Mouse (Mus musculus) C2C12 (cell line): ENCODE measurements around the gene Trio. TPM values are rescaled to one million over a fixed set of nuclear protein-coding genes. Genes with fewer than 3 reads are reported as not detected.

Experiments used
- H3K27me3 ChIP-seq: one replicate; pipeline ENCODE4 v1.6.1; 2011; ENCODE audit not compliant: control insufficient read depth, insufficient read depth, insufficient read length
- H3K36me3 ChIP-seq: one replicate; pipeline ENCODE4 v1.6.1; 2011; ENCODE audit not compliant: control insufficient read depth, insufficient read depth
- H3K4me3 ChIP-seq: one replicate; pipeline ENCODE4 v1.5.1; 2011; ENCODE audit warnings: mild to moderate bottlenecking, control low read depth; ENCODE audit not compliant: poor library complexity, insufficient read depth, severe bottlenecking
- H3K79me2 ChIP-seq: one replicate; pipeline ENCODE4 v1.6.1; 2011; ENCODE audit not compliant: control insufficient read depth, insufficient read depth
- H3K79me3 ChIP-seq: one replicate; pipeline ENCODE4 v1.6.1; 2011; ENCODE audit warnings: low read depth, control low read depth
- H3ac ChIP-seq: one replicate; pipeline ENCODE3; 2011; ENCODE audit warnings: low read depth; ENCODE audit not compliant: control insufficient read depth, insufficient read length
- CEBPB ChIP-seq: IDR thresholded peaks from one replicate; pipeline ENCODE4 v1.6.1; 2011; ENCODE audit warnings: low read depth, mild to moderate bottlenecking, control low read depth, moderate library complexity
- CTCF ChIP-seq: IDR thresholded peaks from one replicate; pipeline ENCODE4 v1.5.1; 2011; ENCODE audit not compliant: control insufficient read depth, insufficient read depth, insufficient read length
- FOSL1 ChIP-seq: IDR thresholded peaks from one replicate; pipeline ENCODE4 v1.8.0; 2011; ENCODE audit warnings: mild to moderate bottlenecking, low read length; ENCODE audit not compliant: poor library complexity, insufficient read depth, severe bottlenecking
- MAX ChIP-seq: IDR thresholded peaks from one replicate; pipeline ENCODE4 v1.6.1; 2011; ENCODE audit warnings: mild to moderate bottlenecking, control low read depth
- MYOD1 ChIP-seq: IDR thresholded peaks from one replicate; pipeline ENCODE4 v1.6.1; 2011; ENCODE audit warnings: low read depth; ENCODE audit not compliant: control insufficient read depth, insufficient read length
- MYOG ChIP-seq: IDR thresholded peaks from one replicate; pipeline ENCODE4 v1.6.1; 2011; ENCODE audit not compliant: control insufficient read depth, insufficient read length; ENCODE audit errors: extremely low read depth
- USF1 ChIP-seq: IDR thresholded peaks from one replicate; pipeline ENCODE4 v1.6.1; 2011; ENCODE audit warnings: low read depth, mild to moderate bottlenecking, control low read depth, moderate library complexity
- polyA plus RNA-seq: library from polyadenylated mRNA; unstranded; fragments of >200 nt; fragmentation: generic; extraction: Trizol; gene quantifications from one replicate; pipeline ENCODE4 v1.2.1, GENCODE M21; 2012; ENCODE audit warnings: missing spikeins

Gene Trio
- polyA plus RNA-seq, 1 experiment = 26.2 TPM

- no peak overlapping the region for H3ac ChIP-seq
- H3K36me3 ChIP-seq = peaks cover 17% of the 10 kb centered on the region
- no peaks in the 10 kb centered on the region for H3K27me3 ChIP-seq
- no peak for TF ChIP-seq FOSL1
- no peak for TF ChIP-seq CTCF
- no peak for TF ChIP-seq MYOD1
- no peak for TF ChIP-seq USF1
- no peak for TF ChIP-seq CEBPB
- TF ChIP-seq MAX = no peak
- no peak for TF ChIP-seq MYOG
- peaks cover 100% of the 10 kb centered on the region for H3K79me2 ChIP-seq
- H3K79me3 ChIP-seq = peaks cover 100% of the 10 kb centered on the region
- H3K4me3 ChIP-seq = no peak overlapping the region
Observed at GRCm38 (mm10) chr15:27957867-27958266, 67.8 kb downstream of the Trio start.

- no peak for TF ChIP-seq MYOG
- no peak for TF ChIP-seq USF1
- TF ChIP-seq MYOD1 = no peak
- TF ChIP-seq MAX = no peak
- TF ChIP-seq CEBPB = no peak
- no peak for TF ChIP-seq FOSL1
- no peak for TF ChIP-seq CTCF
- no peaks in the 10 kb centered on the region for H3K27me3 ChIP-seq
- peaks cover 17% of the 10 kb centered on the region for H3K36me3 ChIP-seq
- peaks cover 100% of the 10 kb centered on the region for H3K79me2 ChIP-seq
- no peak overlapping the region for H3ac ChIP-seq
- peaks cover 100% of the 10 kb centered on the region for H3K79me3 ChIP-seq
- no peak overlapping the region for H3K4me3 ChIP-seq
Observed at GRCm38 (mm10) chr15:27955614-27956013, 70.0 kb downstream of the Trio start.

GRCm38 (mm10) chr15:27954356-27954755 lies 71.3 kb downstream of the Trio start:
- peaks cover 100% of the 10 kb centered on the region for H3K79me2 ChIP-seq
- peaks cover 17% of the 10 kb centered on the region for H3K36me3 ChIP-seq
- TF ChIP-seq CTCF (no peak), MAX (no peak), FOSL1 (no peak), CEBPB (no peak), USF1 (no peak), MYOD1 (no peak), MYOG (no peak)
- H3K79me3 ChIP-seq = peaks cover 100% of the 10 kb centered on the region
- H3K4me3 ChIP-seq = no peak overlapping the region
- no peak overlapping the region for H3ac ChIP-seq
- H3K27me3 ChIP-seq = no peaks in the 10 kb centered on the region

- Histone ChIP-seq H3K79me3 (peaks cover 100% of the 10 kb centered on the region), H3K4me3 (no peak overlapping the region), H3K36me3 (peaks cover 14% of the 10 kb centered on the region), H3K79me2 (peaks cover 100% of the 10 kb centered on the region), H3K27me3 (no peaks in the 10 kb centered on the region), H3ac (no peak overlapping the region)
- TF ChIP-seq MYOD1 (peak; percentile 57), CEBPB (no peak)
Observed at GRCm38 (mm10) chr15:27953570-27953969, 72.1 kb downstream of the Trio start.

- Histone ChIP-seq H3K27me3 (no peaks in the 10 kb centered on the region), H3K4me3 (no peak overlapping the region), H3K79me3 (peaks cover 98% of the 10 kb centered on the region), H3ac (no peak overlapping the region), H3K79me2 (peaks cover 100% of the 10 kb centered on the region), H3K36me3 (no peaks in the 10 kb centered on the region)
- TF ChIP-seq CTCF = no peak
- TF ChIP-seq USF1 = no peak
- no peak for TF ChIP-seq CEBPB
- no peak for TF ChIP-seq MYOG
- TF ChIP-seq MAX = no peak
- no peak for TF ChIP-seq FOSL1
- no peak for TF ChIP-seq MYOD1
Observed at GRCm38 (mm10) chr15:27951195-27951594, 74.5 kb downstream of the Trio start.

GRCm38 (mm10) chr15:27949196-27949595 lies 76.5 kb downstream of the Trio start:
- Histone ChIP-seq H3K79me2 (peaks cover 100% of the 10 kb centered on the region), H3K79me3 (peaks cover 98% of the 10 kb centered on the region), H3K4me3 (no peak overlapping the region), H3K36me3 (no peaks in the 10 kb centered on the region), H3K27me3 (no peaks in the 10 kb centered on the region), H3ac (no peak overlapping the region)
- no peak for TF ChIP-seq CTCF
- no peak for TF ChIP-seq USF1
- TF ChIP-seq FOSL1 = no peak
- no peak for TF ChIP-seq MYOG
